Mouse (Mus musculus) bone marrow macrophage, adult 2 months (primary cell): ENCODE results near the gene Fbxo44.

Experiments
- CTCF ChIP-seq: IDR thresholded peaks from 2 replicates; pipeline ENCODE4 v1.5.1; 2012; ENCODE audit warnings: low read depth, mild to moderate bottlenecking, low read length, moderate library complexity
- POLR2A ChIP-seq: IDR thresholded peaks from 2 replicates; pipeline ENCODE4 v1.6.1; 2012; ENCODE audit warnings: mild to moderate bottlenecking, low read depth, low read length, borderline replicate concordance

DNA sequence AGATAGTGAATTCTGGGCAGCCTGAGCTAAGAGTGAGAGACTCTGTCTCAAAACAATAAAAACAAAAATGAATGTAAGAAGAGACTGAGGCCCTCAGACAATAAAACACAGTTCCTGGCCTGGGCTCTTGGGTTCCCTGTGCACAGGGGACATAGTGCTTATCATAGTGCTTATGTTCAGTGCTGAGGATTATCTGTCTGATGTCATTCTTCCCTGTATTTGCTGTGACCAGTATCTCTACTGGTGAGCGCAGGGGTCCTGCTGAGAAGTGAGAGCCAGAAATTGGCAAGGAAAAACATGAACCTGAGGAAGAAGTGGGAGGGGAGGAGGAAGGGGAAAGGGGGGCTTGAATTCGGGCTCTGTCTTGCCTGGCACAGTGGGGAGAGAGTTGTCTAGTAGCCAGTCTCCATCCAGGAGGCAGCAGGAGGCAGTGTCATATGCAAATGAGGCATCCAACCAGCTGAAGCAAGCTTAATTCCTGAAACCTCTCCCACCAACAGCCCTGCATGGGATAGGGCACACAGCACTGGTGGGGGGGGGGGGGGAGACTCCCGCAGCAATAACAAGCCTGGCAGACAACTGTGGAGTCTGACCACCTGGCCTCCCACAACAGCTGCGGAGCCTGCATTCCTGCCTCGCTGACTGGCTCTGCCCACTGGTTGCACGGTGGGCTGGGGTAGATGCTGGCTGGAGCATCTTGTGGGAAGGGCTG, 38.1 kb downstream of the Fbxo44 start:
- no peak for TF ChIP-seq CTCF
- no peak for TF ChIP-seq POLR2A
